Mouse (Mus musculus) liver, adult 2 months (tissue): ENCODE data around the gene Cd101. TPM values are rescaled to one million over a fixed set of nuclear protein-coding genes. Genes with fewer than 3 reads are reported as not detected.

Source experiments
- DNase-seq: peaks from one replicate; pipeline ENCODE4 v3.0.0-alpha.2; 2011; ENCODE audit warnings: low read depth, low spot score; ENCODE audit errors: extremely low read depth
- H3K27ac ChIP-seq: fragments of 200-500 bp; replicated peaks from 2 replicates; pipeline ENCODE4 v1.5.1; 2012; ENCODE audit warnings: low read depth, mild to moderate bottlenecking, control low read depth, inconsistent platforms, low read length; ENCODE audit not compliant: insufficient read depth
- H3K27me3 ChIP-seq: fragments of 200-500 bp; 2 replicates; pipeline ENCODE4 v1.6.1; 2012; ENCODE audit warnings: mild to moderate bottlenecking, moderate library complexity, low read length, inconsistent platforms; ENCODE audit not compliant: control insufficient read depth, insufficient read depth
- H3K36me3 ChIP-seq: fragments of 200-500 bp; 2 replicates; pipeline ENCODE4 v1.6.1; 2012; ENCODE audit warnings: low read length, inconsistent platforms; ENCODE audit not compliant: control insufficient read depth, insufficient read depth
- H3K4me1 ChIP-seq: fragments of 200-500 bp; 2 replicates; pipeline ENCODE4 v1.6.1; 2011; ENCODE audit warnings: low read length; ENCODE audit not compliant: control insufficient read depth, insufficient read depth
- H3K4me3 ChIP-seq: fragments of 200-500 bp; 2 replicates; pipeline ENCODE4 v1.5.1; 2011; ENCODE audit warnings: low read depth, mild to moderate bottlenecking, control low read depth, low read length, moderate library complexity; ENCODE audit not compliant: insufficient read depth
- H3K79me2 ChIP-seq: fragments of 200-500 bp; 2 replicates; pipeline ENCODE4 v1.6.1; 2012; ENCODE audit warnings: inconsistent platforms, mild to moderate bottlenecking, low read length, moderate library complexity; ENCODE audit not compliant: control insufficient read depth, insufficient read depth
- H3K9ac ChIP-seq: fragments of 200-500 bp; 2 replicates; pipeline ENCODE4 v1.6.1; 2012; ENCODE audit warnings: low read depth, mild to moderate bottlenecking, control low read depth, inconsistent platforms, low read length
- CTCF ChIP-seq: fragments of 200-500 bp; IDR thresholded peaks from 2 replicates; pipeline ENCODE4 v1.5.1; 2011; ENCODE audit warnings: low read depth, low read length, control low read depth
- POLR2A ChIP-seq: fragments of 200-500 bp; IDR thresholded peaks from 2 replicates; pipeline ENCODE4 v1.6.1; 2011; ENCODE audit warnings: low read length, control low read depth; ENCODE audit not compliant: insufficient read depth; ENCODE audit errors: extremely low read depth
- WGBS: fragments of 180-500 bp; shearing (Covaris S2); methylation state at CpG from one replicate; pipeline ENCODE4 v1.1.7; 2018; 5-methylcytosine and 5-hydroxymethylcytosine counted together
- polyA plus RNA-seq: library from polyadenylated mRNA; depleted of rRNA; stranded (reverse); fragments of >200 nt; gene quantifications from 2 replicates; pipeline ENCODE4 v1.2.3, GENCODE M21; 2012; rRNA removed
- total RNA-seq: library from RNA; depleted of rRNA; stranded (reverse); fragments of >200 nt; gene quantifications from 2 replicates; pipeline ENCODE4 v1.2.3, GENCODE M21; 2014; rRNA removed

Cd101 gene
- total and polyA plus RNA-seq, 2 experiments: 0.07 TPM; not detected in 1

DNA sequence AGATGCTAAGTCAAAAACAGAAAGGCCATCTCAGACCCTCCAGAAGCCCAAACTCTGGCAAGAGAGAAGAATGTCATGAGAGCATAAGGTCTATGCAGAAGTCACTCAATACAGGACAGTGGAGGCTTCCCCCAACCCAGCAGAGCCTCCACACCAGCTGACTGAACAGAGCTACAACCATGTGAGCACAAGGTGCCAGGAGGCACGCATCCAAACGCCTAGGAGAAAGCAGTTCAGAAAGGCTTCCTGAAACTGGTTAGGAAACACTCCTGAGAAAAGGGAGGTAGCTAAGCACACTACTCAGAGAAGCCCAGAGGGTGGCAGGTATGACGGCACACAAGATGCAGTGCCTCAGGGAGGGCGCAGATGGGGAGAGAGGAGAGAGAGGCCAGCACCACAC, 77.8 kb downstream of the Cd101 start:
- 93% methylated on average over 4 of the region's 4 CpGs for WGBS
- no peak overlapping the region for H3K4me3 ChIP-seq
- H3K4me1 ChIP-seq: no peaks in the 10 kb centered on the region
- no peak overlapping the region for H3K27ac ChIP-seq
- TF ChIP-seq CTCF (no peak), POLR2A (no peak)
- no peaks in the 10 kb centered on the region for H3K79me2 ChIP-seq
- H3K36me3 ChIP-seq: peaks cover 45% of the 10 kb centered on the region
- H3K27me3 ChIP-seq: no peaks in the 10 kb centered on the region
- no peak overlapping the region for H3K9ac ChIP-seq
- no peak for DNase-seq

DNA sequence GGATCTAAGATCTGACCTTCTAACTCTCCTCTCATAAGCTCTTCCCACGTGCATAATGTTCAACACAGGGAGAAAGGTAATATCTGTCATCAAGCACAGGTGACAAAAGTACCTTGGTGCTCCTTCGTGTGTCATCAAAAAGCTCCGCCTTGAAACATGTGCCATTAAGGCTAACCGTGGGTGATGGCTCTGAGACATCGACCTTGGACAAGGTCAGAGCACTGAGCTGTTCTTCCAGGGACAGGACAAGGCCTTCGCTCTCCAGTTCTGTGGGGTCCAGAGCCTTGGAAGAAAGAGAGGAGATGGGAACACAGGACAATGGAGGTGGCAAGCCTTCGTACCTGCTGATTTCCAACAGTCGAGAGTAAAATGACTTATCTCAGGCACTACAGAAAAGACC, 82.1 kb downstream of the Cd101 start:
- Histone ChIP-seq H3K27ac (no peak overlapping the region), H3K27me3 (no peaks in the 10 kb centered on the region), H3K36me3 (peaks cover 30% of the 10 kb centered on the region), H3K79me2 (no peaks in the 10 kb centered on the region), H3K4me3 (no peak overlapping the region), H3K9ac (no peak overlapping the region), H3K4me1 (no peaks in the 10 kb centered on the region)
- TF ChIP-seq POLR2A: no peak
- TF ChIP-seq CTCF: no peak
- DNase-seq: no peak
- 94% methylated on average over 8 of the region's 8 CpGs for WGBS

Other genes starting within 250 kb of the Cd101 start
- gene Vtcn1, start 204.1 kb downstream of the Cd101 start, total RNA-seq: 0.20 and 0.55 TPM in 2 replicates
- 0.24 and 0.61 TPM in 2 replicates for gene Vtcn1, start 204.1 kb downstream of the Cd101 start, polyA plus RNA-seq
- 0.74 and 0.92 TPM in 2 replicates for gene Trim45, start 107.4 kb downstream of the Cd101 start, total RNA-seq
- 0.83 and 0.95 TPM in 2 replicates for gene Trim45, start 107.4 kb downstream of the Cd101 start, polyA plus RNA-seq
- 2.6 TPM in 2 replicates for gene Ttf2, start 59.9 kb downstream of the Cd101 start, total RNA-seq
- gene Ttf2, start 59.9 kb downstream of the Cd101 start, polyA plus RNA-seq: 1.3 and 1.9 TPM in 2 replicates
- gene Ptgfrn, start 80.7 kb upstream of the Cd101 start, total RNA-seq: 1.8 and 2.4 TPM in 2 replicates
- gene Ptgfrn, start 80.7 kb upstream of the Cd101 start, polyA plus RNA-seq: 0.86 and 0.88 TPM in 2 replicates